Mouse (Mus musculus) liver, embryonic 14.5 days (tissue): ENCODE results near the gene Hdgf.

Experiments
- CTCF ChIP-seq: IDR thresholded peaks from 2 replicates; pipeline ENCODE4 v1.5.1; 2016; ENCODE audit warnings: antibody characterized with exemption, low read depth, control low read depth
- EP300 ChIP-seq: IDR thresholded peaks from 2 replicates; pipeline ENCODE4 v1.6.1; 2016; ENCODE audit warnings: antibody characterized with exemption, low read depth

- TF ChIP-seq CTCF (no peak), EP300 (no peak)
Observed at GRCm38 (mm10) chr3:87949266-87949954, 43.3 kb downstream of the Hdgf start.
